Mouse (Mus musculus) myocyte (in vitro differentiated cells): ENCODE measurements around the gene Get4. TPM values are rescaled to one million over a fixed set of nuclear protein-coding genes. Genes with fewer than 3 reads are reported as not detected.

Experiments
- H3K27me3 ChIP-seq: one replicate; pipeline ENCODE4 v1.6.1; 2011; ENCODE audit not compliant: control insufficient read depth, insufficient read depth, insufficient read length
- H3K36me3 ChIP-seq: one replicate; pipeline ENCODE4 v1.6.1; 2011; ENCODE audit not compliant: control insufficient read depth, insufficient read depth
- H3K4me2 ChIP-seq: one replicate; pipeline ENCODE4 v1.6.1; 2011; ENCODE audit warnings: low read depth, control low read depth
- H3K4me3 ChIP-seq: one replicate; pipeline ENCODE4 v1.5.1; 2011; ENCODE audit warnings: mild to moderate bottlenecking, control low read depth, moderate library complexity
- H3K79me2 ChIP-seq: one replicate; pipeline ENCODE4 v1.6.1; 2011; ENCODE audit not compliant: control insufficient read depth, insufficient read depth
- H3ac ChIP-seq: one replicate; pipeline ENCODE4 v1.6.1; 2011; ENCODE audit not compliant: control insufficient read depth, insufficient read length
- CEBPB ChIP-seq: IDR thresholded peaks from 2 replicates; pipeline ENCODE4 v1.6.1; 2011; ENCODE audit warnings: mild to moderate bottlenecking, moderate library complexity; ENCODE audit not compliant: poor library complexity, insufficient read depth, severe bottlenecking
- E2F4 ChIP-seq: IDR thresholded peaks from one replicate; pipeline ENCODE4 v1.6.1; 2011; ENCODE audit warnings: mild to moderate bottlenecking, control low read depth, moderate library complexity; ENCODE audit not compliant: insufficient read depth
- MAX ChIP-seq: IDR thresholded peaks from one replicate; pipeline ENCODE4 v1.6.1; 2011; ENCODE audit warnings: low read depth, mild to moderate bottlenecking, control low read depth
- MYOD1 ChIP-seq, 3 experiments: IDR thresholded peaks; one replicate each; pipeline ENCODE4 v1.6.1; 2011; ENCODE audit warnings: control low read depth in 2 of 3, low read depth in 2 of 3, mild to moderate bottlenecking in 2 of 3, moderate library complexity in 1 of 3; ENCODE audit not compliant: insufficient read length in 2 of 3, control insufficient read depth in 1 of 3
- MYOG ChIP-seq, 3 experiments: IDR thresholded peaks; one replicate each; pipeline ENCODE4 v1.6.1; 2011; ENCODE audit warnings: control low read depth in 2 of 3, low read depth in 2 of 3, mild to moderate bottlenecking in 2 of 3; ENCODE audit not compliant: insufficient read length in 2 of 3, control insufficient read depth in 1 of 3, insufficient read depth in 1 of 3
- POLR2A ChIP-seq: IDR thresholded peaks from one replicate; pipeline ENCODE4 v1.6.1; 2011; ENCODE audit warnings: low read depth, mild to moderate bottlenecking, control low read depth, moderate library complexity; ENCODE audit not compliant: insufficient read length
- POLR2AphosphoS2 ChIP-seq: IDR thresholded peaks from one replicate; pipeline ENCODE4 v1.6.1; 2011; ENCODE audit warnings: low read depth, control low read depth; ENCODE audit not compliant: insufficient read length
- REST ChIP-seq: IDR thresholded peaks from one replicate; pipeline ENCODE4 v1.6.1; 2011; ENCODE audit warnings: mild to moderate bottlenecking, control low read depth, moderate library complexity; ENCODE audit not compliant: insufficient read depth, insufficient read length
- SRF ChIP-seq: IDR thresholded peaks from one replicate; pipeline ENCODE4 v1.6.1; 2011; ENCODE audit warnings: low read depth; ENCODE audit not compliant: control insufficient read depth, insufficient read length
- TCF12 ChIP-seq: IDR thresholded peaks from one replicate; pipeline ENCODE4 v1.6.1; 2011; ENCODE audit warnings: mild to moderate bottlenecking, control low read depth; ENCODE audit not compliant: poor library complexity, insufficient read depth, severe bottlenecking
- TCF3 ChIP-seq: IDR thresholded peaks from one replicate; pipeline ENCODE4 v1.6.1; 2011; ENCODE audit warnings: low read depth, control low read depth; ENCODE audit not compliant: insufficient read length
- USF1 ChIP-seq: IDR thresholded peaks from one replicate; pipeline ENCODE4 v1.6.1; 2011; ENCODE audit warnings: low read depth, mild to moderate bottlenecking, control low read depth, moderate library complexity
- polyA plus RNA-seq: library from polyadenylated mRNA; unstranded; fragments of >200 nt; fragmentation: generic; extraction: Trizol; gene quantifications from one replicate; pipeline ENCODE4 v1.2.1, GENCODE M21; 2012; ENCODE audit warnings: missing spikeins

Get4 gene
- polyA plus RNA-seq, 1 experiment, result 106 TPM

DNA sequence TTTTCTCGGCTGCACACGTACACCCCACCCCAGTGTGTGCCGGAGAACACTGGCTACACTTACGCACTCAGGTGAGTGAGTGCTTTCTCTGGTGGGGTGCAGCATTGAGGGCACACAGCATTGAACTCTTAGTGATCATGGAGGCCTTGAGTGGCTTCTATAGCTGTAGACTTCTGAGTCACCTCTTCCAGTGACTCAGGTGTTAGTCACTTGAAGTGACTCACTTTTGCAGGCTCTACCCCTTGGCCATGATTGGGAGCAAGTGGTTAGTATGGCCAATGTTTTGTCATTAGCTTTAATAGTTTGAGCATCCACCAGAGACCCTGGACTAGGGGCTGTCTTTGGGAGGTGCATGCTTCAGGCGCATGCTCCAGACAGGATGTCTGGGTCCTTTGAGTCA, 36.9 kb upstream of the Get4 start:
- TF ChIP-seq MYOG (IDR thresholded peaks at IDR 0.05; ENCODE audit: control insufficient read depth in 1 of 3, insufficient read depth in 1 of 3, insufficient read length in 2 of 3, low read depth in 2 of 3) (no peak), MYOD1 (IDR thresholded peaks at IDR 0.05; ENCODE audit: control insufficient read depth in 1 of 3, insufficient read length in 2 of 3, low read depth in 2 of 3) (peak in 1 of 3 experiments; percentile 1), SRF (no peak)
- Histone ChIP-seq H3K36me3 (peaks cover 9% of the 10 kb centered on the region), H3K4me3 (no peak overlapping the region), H3K4me2 (peak overlapping the region; percentile 36), H3K27me3 (no peaks in the 10 kb centered on the region), H3ac (no peak overlapping the region), H3K79me2 (peaks cover 46% of the 10 kb centered on the region)

GRCm38 (mm10) chr5:139216121-139216520, 36.0 kb upstream of the Get4 start:
- Histone ChIP-seq H3K79me2 (peaks cover 36% of the 10 kb centered on the region), H3K27me3 (no peaks in the 10 kb centered on the region), H3K36me3 (no peaks in the 10 kb centered on the region), H3K4me2 (peak overlapping the region; percentile 50), H3K4me3 (no peak overlapping the region), H3ac (no peak overlapping the region)
- no peak for TF ChIP-seq REST
- no peak for TF ChIP-seq USF1
- TF ChIP-seq TCF3, result no peak
- no peak for TF ChIP-seq E2F4
- TF ChIP-seq SRF, result no peak
- no peak for TF ChIP-seq MAX
- TF ChIP-seq POLR2A, result no peak
- no peak for TF ChIP-seq MYOG (IDR thresholded peaks at IDR 0.05; ENCODE audit: control insufficient read depth in 1 of 3, insufficient read depth in 1 of 3, insufficient read length in 2 of 3, low read depth in 2 of 3)
- peak; percentile 22 for TF ChIP-seq TCF12
- TF ChIP-seq MYOD1 (IDR thresholded peaks at IDR 0.05; ENCODE audit: control insufficient read depth in 1 of 3, insufficient read length in 2 of 3, low read depth in 2 of 3), result peak; percentile 87 to 98 (median 95)
- no peak for TF ChIP-seq POLR2AphosphoS2
- TF ChIP-seq CEBPB, result no peak

GRCm38 (mm10) chr5:139216774-139217173, 35.4 kb upstream of the Get4 start:
- Histone ChIP-seq H3K27me3 (no peaks in the 10 kb centered on the region), H3K4me2 (peak overlapping the region; percentile 50), H3ac (no peak overlapping the region), H3K4me3 (no peak overlapping the region), H3K36me3 (peaks cover 1% of the 10 kb centered on the region), H3K79me2 (peaks cover 33% of the 10 kb centered on the region)
- peak; percentile 93 for TF ChIP-seq TCF3
- TF ChIP-seq TCF12, result peak; percentile 97
- peak; percentile 95 to 99 (median 96) for TF ChIP-seq MYOD1 (IDR thresholded peaks at IDR 0.05; ENCODE audit: control insufficient read depth in 1 of 3, insufficient read length in 2 of 3, low read depth in 2 of 3)
- TF ChIP-seq MYOG (IDR thresholded peaks at IDR 0.05; ENCODE audit: control insufficient read depth in 1 of 3, insufficient read depth in 1 of 3, insufficient read length in 2 of 3, low read depth in 2 of 3), result peak; percentile 96 to 99 (median 98)
- no peak for TF ChIP-seq REST

GRCm38 (mm10) chr5:139220006-139220515, 32.1 kb upstream of the Get4 start:
- Histone ChIP-seq H3K27me3 (no peaks in the 10 kb centered on the region), H3K4me2 (no peak overlapping the region), H3K36me3 (peaks cover 20% of the 10 kb centered on the region), H3K4me3 (no peak overlapping the region), H3ac (no peak overlapping the region), H3K79me2 (peaks cover 5% of the 10 kb centered on the region)
- TF ChIP-seq MYOD1 (IDR thresholded peaks at IDR 0.05; ENCODE audit: control insufficient read depth in 1 of 3, insufficient read length in 2 of 3, low read depth in 2 of 3) (peak; percentile 97 to 100 (median 98)), USF1 (no peak), MAX (no peak), REST (no peak), POLR2AphosphoS2 (no peak), MYOG (IDR thresholded peaks at IDR 0.05; ENCODE audit: control insufficient read depth in 1 of 3, insufficient read depth in 1 of 3, insufficient read length in 2 of 3, low read depth in 2 of 3) (peak; percentile 91 to 99 (median 98)), POLR2A (no peak), SRF (no peak), CEBPB (no peak), E2F4 (no peak), TCF3 (peak; percentile 91), TCF12 (peak; percentile 95)

DNA sequence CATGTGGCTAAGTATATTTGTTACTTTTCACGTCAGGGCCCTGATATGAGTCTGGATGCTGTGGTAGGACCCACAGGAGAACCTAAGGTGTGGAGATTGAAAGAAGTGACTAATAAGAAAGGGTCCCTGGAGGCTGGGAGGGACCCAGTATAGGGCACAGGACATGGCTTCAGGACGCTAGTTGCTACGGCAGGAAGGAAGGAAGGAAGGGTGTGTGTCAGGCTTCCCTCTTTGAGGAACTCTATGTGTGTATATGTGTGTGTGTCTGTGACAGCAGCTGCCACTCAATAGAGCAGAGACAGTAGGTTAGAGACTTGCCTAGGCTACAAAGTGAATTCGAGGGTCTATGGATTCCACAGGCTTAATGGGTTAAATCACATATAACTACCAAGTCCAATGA, 31.5 kb upstream of the Get4 start:
- Histone ChIP-seq H3K36me3 (peaks cover 20% of the 10 kb centered on the region), H3K4me3 (no peak overlapping the region), H3ac (no peak overlapping the region), H3K27me3 (no peaks in the 10 kb centered on the region), H3K79me2 (peaks cover 5% of the 10 kb centered on the region), H3K4me2 (no peak overlapping the region)
- TF ChIP-seq REST, result no peak
- TF ChIP-seq MYOD1 (IDR thresholded peaks at IDR 0.05; ENCODE audit: control insufficient read depth in 1 of 3, insufficient read length in 2 of 3, low read depth in 2 of 3), result no peak
- no peak for TF ChIP-seq MYOG (IDR thresholded peaks at IDR 0.05; ENCODE audit: control insufficient read depth in 1 of 3, insufficient read depth in 1 of 3, insufficient read length in 2 of 3, low read depth in 2 of 3)
- TF ChIP-seq POLR2AphosphoS2, result no peak
- no peak for TF ChIP-seq SRF
- no peak for TF ChIP-seq TCF12
- TF ChIP-seq TCF3, result no peak
- TF ChIP-seq CEBPB, result no peak
- no peak for TF ChIP-seq POLR2A
- no peak for TF ChIP-seq E2F4
- TF ChIP-seq MAX, result no peak
- TF ChIP-seq USF1, result no peak
